Mouse (Mus musculus) cerebral cortex, adult 2 months (tissue): ENCODE measurements around the gene Glis3.

Experiments used
- WGBS: fragments of 180-500 bp; shearing (Covaris S2); methylation state at CpG from one replicate; pipeline ENCODE4 v1.1.7; 2018; 5-methylcytosine and 5-hydroxymethylcytosine counted together

The Glis3 gene

GRCm38 (mm10) chr19:28246186-28246585 lies 433.7 kb downstream of the Glis3 start:
- WGBS, result 74% methylated on average over 5 of the region's 5 CpGs

- WGBS, result 54% methylated on average over 4 of the region's 4 CpGs
These were observed 441.8 kb downstream of the Glis3 start for GRCm38 (mm10) chr19:28238073-28238472.

DNA sequence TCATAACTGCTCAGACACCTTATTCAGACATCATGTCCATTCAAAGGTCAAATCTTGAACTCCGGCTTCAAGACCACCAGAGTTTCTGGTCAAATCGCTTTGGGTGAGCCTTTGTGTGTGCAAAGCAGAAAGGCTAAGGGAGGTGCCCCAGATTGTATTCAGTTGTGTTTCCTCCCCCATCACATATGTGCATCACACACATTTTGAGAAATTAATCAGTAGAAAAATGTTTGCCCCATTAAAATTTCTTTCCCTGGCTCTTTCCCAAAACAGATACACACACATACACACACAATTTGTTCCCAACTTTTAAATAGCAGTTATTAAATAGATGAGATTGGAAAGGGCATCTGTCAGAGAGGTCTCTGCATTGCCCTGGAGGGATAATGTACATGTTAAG lies 442.3 kb downstream of the Glis3 start:
- 89% methylated on average over 2 of the region's 2 CpGs for WGBS

DNA sequence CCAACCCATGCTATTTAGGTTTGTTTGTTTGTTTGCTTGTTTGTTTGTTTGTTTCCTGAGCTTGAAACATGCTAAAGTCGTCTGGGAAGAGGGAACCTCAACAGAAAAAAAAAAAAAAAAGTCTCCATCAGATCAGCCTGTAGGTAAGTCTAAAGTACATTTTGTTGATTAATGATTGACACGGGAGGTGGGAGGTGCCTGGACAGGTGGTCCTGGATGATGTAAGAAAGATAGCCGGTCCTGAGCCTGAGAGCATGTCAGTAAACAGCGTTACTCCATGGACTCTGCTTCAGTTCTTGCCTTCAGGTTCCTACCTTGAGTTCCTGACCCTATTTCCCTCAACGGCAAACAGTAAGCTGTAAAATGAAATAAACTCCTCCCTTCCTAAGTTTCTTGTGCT lies 444.3 kb downstream of the Glis3 start:
- WGBS, result 86% methylated on average over 5 of the region's 5 CpGs

GRCm38 (mm10) chr19:28235096-28235495 lies 444.8 kb downstream of the Glis3 start:
- WGBS, result 57% methylated on average over 9 of the region's 9 CpGs

DNA sequence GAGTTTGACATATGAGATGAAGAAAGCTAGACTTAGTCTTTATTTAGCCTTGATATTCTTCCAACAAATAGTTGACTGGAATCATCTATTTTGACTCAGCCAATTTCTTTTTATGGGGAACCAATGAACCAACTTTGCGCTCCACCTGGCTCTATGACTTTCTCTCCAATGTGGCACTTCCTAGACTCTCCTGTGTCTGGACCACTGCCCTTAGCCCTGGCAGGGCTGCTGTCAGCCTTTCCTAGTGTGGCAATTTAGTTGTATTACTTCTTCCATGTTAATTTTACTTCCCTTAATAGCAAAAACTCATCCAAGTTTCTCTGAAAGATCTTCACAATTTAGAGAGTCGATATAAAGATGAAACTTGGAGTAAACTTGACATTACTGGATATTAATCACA lies 445.2 kb downstream of the Glis3 start:
- WGBS, result 80% methylated on average over 2 of the region's 2 CpGs

- WGBS, result 81% methylated on average over 3 of the region's 3 CpGs
These were observed 448.4 kb downstream of the Glis3 start for GRCm38 (mm10) chr19:28231511-28231910.

DNA sequence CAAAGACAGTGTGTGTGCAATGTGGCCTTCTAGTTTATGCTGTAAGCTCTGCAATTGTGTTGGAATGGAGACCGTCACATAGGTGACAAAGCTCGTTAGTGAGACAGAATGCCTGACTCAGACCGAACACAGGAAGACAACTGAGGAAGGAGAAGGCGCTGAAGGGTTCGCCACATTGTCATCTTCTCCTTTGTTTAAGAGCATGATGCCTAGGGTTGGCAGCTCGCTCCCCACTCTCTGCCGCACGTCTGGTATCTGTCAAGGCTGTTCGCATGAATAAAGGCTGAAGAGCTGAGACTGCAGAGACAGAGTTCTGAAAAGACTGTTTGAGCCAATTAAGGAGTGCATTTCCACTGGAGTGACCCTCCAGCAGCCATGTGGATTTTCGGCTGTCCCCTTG lies 452.4 kb downstream of the Glis3 start:
- WGBS, result 76% methylated on average over 10 of the region's 10 CpGs

- 67% methylated on average over 6 of the region's 6 CpGs for whole genome bisulfite sequencing
These were observed 454.2 kb downstream of the Glis3 start for GRCm38 (mm10) chr19:28225651-28226050.

GRCm38 (mm10) chr19:28211630-28212029 lies 468.2 kb downstream of the Glis3 start:
- 96% methylated on average over 4 of the region's 4 CpGs for WGBS
